Mouse (Mus musculus): ENCODE measurements around the gene Zbtb8os. TPM values are rescaled to one million over a fixed set of nuclear protein-coding genes. Genes with fewer than 3 reads are reported as not detected.

The Zbtb8os gene
- polyA plus RNA-seq, 1 experiment: 27.3 TPM

- DNase-seq (ENCODE audit: low read depth): no peak
These were observed 41.6 kb downstream of the Zbtb8os start for GRCm38 (mm10) chr4:129376961-129377545.

- DNase-seq (ENCODE audit: low read depth): no peak
These were observed 42.3 kb downstream of the Zbtb8os start, which contains the start of gene Zbtb8a for GRCm38 (mm10) chr4:129377601-129378390. Gene Zbtb8a, minus strand, starts transcription at chr4:129378116.

DNA sequence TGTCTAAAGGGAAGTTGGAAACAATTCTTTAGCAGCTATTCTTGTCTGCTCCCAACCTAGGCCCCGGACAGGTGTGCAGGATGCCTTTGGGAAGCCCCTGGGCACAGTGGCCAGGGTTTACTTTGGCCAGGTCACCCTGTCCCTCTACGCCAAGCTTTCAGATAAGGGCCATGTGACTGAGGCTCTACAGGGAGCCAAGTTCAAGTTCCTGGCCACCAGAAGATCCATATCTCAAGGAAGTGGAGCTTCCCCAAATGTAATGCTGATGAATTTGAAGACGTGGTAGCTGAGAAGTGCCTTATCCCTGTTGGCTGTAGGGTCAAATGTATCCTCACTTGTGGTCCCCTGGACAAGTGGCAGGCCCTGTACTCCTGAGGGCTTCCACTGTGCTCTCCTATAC, 44.3 kb downstream of the Zbtb8os start:
- DNase-seq (ENCODE audit: low read depth): no peak

- no peak for DNase-seq (ENCODE audit: low read depth)
These were observed 45.7 kb downstream of the Zbtb8os start for GRCm38 (mm10) chr4:129381148-129381547.

DNA sequence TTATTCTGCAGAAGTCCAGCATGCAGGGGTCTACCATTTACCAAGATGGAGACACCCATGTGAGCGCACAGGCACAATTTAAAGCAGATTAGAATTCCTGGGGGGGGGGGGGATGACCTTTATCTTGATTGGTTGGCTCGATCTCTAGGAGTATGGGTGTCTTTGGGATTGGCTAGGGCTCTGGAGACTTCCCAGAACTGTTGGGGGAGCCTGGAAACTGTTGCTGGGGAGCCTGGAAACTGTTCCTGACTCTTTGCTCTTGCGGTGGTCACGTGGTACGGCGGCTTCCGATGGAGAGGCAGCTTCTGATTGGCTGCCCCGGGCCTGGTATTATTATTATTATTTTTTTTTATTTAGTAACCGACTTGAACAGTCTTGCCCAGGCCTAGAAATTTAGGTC, 46.5 kb downstream of the Zbtb8os start:
- no peak for DNase-seq (ENCODE audit: low read depth)

DNA sequence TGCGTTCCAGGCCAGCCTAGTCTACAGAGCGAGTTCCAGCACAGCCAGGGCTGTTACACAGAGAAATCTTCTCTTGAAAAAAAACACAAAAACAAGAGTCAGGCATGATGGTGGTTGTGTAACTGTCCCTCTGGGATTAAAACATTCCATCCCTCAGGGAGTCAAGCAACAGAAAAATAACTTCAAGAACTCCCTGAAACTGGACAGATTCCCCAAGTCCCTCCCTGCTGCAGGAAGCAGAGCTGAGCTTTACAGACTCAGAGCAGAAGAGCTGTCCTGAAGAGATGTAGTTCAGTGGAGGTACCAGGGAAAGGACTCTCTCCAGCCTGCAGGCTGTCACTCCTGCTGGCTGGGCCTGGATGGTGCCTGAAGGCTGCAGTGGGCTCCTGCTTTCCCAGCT, 47.0 kb downstream of the Zbtb8os start:
- no peak for DNase-seq (ENCODE audit: low read depth)

DNA sequence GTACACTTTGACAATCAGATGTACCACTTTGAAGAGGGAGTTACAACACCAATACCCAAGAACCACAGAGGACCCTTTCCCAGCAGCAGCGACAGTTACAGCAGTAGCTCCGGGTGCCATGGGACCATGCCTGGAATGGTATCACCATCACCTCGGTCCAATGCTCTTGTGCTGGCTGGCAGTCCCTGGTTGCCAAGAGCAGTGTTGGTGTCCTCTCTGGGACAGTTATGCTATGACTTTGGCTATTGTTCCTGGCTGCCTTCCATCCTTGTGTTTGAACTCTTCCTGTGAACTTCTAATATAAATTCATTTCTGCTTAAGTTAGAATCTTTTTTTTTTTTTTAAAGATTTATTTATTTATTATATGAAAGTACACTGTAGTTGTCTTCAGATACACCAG, 48.1 kb downstream of the Zbtb8os start:
- no peak for DNase-seq (ENCODE audit: low read depth)

DNA sequence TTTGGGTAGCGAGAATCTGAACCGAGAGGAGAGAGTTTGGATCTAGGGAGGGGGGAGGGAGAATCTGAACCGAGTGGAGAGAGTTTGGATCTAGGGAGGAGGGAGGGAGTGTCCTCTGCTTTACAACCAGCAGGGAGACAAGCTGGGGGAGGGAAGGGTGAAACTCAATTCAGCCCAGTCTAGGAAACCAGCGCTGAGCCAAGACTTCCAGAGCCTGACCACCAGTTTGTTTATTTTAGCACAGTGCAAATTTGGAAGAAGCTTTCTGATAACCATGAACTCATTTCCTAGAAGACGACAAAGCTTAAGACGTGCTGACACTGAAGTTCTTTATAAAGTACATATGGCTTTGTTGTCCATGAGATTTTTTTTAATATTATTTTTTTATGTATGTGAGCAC, 48.9 kb downstream of the Zbtb8os start:
- no peak for DNase-seq (ENCODE audit: low read depth)

DNA sequence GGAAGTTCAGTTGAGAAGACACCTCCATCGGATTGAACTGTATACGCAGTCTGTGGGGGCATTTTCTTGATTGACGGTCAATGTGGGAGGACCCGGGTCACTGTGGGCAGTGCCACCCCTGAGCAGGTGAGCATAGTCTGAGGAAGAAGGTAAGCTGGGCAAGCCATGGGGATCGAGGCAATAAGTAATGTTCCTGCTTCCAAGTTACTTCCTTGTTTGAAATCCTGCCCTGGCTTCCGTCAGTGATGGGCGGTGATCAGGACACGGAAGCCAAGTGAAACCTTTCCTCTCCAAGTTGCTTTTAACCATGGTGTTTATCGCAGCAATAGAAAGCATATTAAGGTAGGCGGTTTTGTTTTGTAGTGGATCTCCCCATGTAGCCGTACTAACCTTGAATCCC, 50.2 kb downstream of the Zbtb8os start:
- DNase-seq (ENCODE audit: low read depth): no peak

- DNase-seq (ENCODE audit: low read depth): no peak
These were observed 50.9 kb downstream of the Zbtb8os start for GRCm38 (mm10) chr4:129386269-129386946.

- DNase-seq (ENCODE audit: low read depth): no peak
These were observed 51.5 kb downstream of the Zbtb8os start for GRCm38 (mm10) chr4:129386989-129387388.

DNA sequence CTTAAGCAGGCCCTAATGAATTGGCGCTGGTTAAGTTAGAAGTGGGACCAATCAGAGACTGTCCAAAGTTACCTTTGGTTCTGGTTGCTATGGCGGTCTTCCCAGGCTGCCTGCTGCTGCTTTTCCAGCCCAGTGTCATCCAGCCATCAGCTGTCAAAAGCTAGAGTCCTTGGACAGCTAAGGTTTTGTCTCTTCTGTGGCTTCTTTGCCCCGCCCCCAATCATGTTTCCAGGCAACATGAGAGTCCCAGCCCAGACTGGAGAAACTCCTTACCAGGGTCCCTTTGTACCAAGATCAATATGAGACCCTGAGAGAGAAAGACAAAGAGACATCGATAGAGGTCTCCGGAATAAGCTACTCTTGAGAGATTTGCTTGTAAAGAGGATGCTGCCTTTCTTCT, 52.9 kb downstream of the Zbtb8os start:
- no peak for DNase-seq (ENCODE audit: low read depth)

GRCm38 (mm10) chr4:129390216-129390743, 54.8 kb downstream of the Zbtb8os start:
- DNase-seq (ENCODE audit: low read depth): no peak

DNA sequence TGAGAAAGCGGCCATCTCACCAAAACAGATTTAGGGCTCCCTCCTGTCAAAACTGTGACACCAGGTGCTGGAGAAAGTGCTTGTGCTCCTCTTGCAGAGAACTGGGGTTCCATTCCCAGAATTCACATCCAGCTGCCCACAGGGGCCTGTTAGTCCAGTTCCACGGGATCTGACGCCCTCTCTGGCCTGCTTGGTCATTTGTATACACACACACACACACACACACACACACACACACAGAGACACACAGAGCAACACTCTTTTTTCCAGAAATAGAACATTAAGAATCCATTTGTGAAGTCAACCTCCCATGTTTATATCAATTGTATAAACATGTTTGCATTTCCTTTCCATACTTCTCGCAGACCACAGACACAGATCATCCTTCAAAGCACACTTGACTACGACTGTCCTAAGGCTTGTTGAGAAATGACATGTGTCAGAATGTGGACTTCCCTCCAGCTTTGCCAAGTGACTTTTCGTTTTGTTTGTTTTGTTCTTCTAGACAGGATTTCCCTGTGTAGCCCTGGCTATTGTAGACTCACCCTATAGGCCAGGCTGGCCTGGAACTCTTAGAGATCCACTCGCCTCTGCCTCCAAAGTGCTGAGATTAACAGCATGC, 55.6 kb downstream of the Zbtb8os start:
- DNase-seq (ENCODE audit: low read depth): no peak

GRCm38 (mm10) chr4:129394089-129394870, 58.8 kb downstream of the Zbtb8os start:
- no peak for DNase-seq (ENCODE audit: low read depth)

- no peak for DNase-seq (ENCODE audit: low read depth)
These were observed 61.5 kb downstream of the Zbtb8os start for GRCm38 (mm10) chr4:129396960-129397359.

DNA sequence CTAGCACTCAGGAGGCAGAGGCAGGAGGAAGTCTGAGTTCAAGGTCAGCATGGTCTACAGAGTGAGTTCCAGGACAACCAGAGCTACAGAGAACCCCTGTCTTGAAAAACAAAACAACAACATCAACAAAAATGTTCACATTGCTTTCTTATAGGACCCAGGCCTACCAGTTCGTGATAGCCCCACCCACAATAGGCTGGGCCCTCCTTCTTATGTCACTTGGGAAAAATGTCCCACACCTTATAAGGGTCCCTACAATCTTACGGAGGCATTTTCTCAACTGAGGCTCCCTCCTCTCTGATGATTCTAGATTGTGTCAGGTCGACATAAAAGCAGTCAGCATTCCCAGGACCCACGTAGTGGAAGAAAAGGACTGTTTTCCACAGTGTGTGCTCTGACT, 64.3 kb downstream of the Zbtb8os start:
- no peak for DNase-seq (ENCODE audit: low read depth)
